Mouse (Mus musculus): ENCODE measurements around the gene Sectm1b.

DNA sequence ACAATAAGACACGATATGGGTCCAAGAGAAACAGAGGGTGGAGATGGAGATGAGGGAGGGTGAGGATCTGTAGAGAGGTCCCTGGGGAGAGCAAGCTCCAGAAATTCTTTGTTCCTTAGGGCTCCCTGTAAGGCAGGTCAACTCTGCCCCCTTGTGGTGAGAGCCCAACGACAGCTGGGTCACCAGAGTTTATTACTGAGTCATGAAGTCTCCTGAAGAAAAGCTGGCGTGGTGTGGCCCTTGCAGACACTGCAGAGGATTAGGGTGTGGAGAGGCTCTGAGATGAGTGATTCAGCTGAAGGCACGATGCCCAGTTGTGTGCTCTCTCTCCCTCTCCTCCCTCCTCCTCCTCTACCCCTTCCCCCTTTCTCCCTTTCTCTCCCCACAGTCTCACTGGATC is 22.2 kb downstream of the Sectm1b start:
- TF ChIP-seq ZC3H11A (IDR thresholded peaks at IDR 0.05; ENCODE audit: borderline replicate concordance, low read depth, low read length) (0 out of 2 replicates have a peak, but pooled peaks have one; percentile 41), ZNF384 (IDR thresholded peaks at IDR 0.05; ENCODE audit: low read depth, low read length) (no peak), MAFK (IDR thresholded peaks at IDR 0.05; ENCODE audit: insufficient read depth, low read depth, low read length) (peak; percentile 79), HCFC1 (IDR thresholded peaks at IDR 0.05; ENCODE audit: borderline replicate concordance, insufficient read depth, low read length) (no peak), CHD2 (IDR thresholded peaks at IDR 0.05; ENCODE audit: low read depth, low read length) (no peak)
